Mouse (Mus musculus): ENCODE results near the gene Galntl6. TPM values are rescaled to one million over a fixed set of nuclear protein-coding genes. Genes with fewer than 3 reads are reported as not detected.

Gene Galntl6
- polyA plus RNA-seq, 1 experiment = not detected

GRCm38 (mm10) chr8:57743636-57744035 is 1168.8 kb downstream of the Galntl6 start:
- H3K36me3 ChIP-seq (ENCODE audit: control insufficient read depth) = no peaks in the 10 kb centered on the region
- H3K27me3 ChIP-seq (ENCODE audit: control insufficient read depth) = no peaks in the 10 kb centered on the region
- no peaks in the 10 kb centered on the region for H3K4me1 ChIP-seq (ENCODE audit: control insufficient read depth)
- H3K4me3 ChIP-seq (replicated peaks) = no peak overlapping the region
- no peak for TF ChIP-seq GATA1 (IDR thresholded peaks at IDR 0.05; ENCODE audit: low read length)
- TF ChIP-seq TAL1 (IDR thresholded peaks at IDR 0.05; ENCODE audit: low read length) = no peak
- H3K9me3 ChIP-seq (ENCODE audit: control insufficient read depth, low read length) = no peaks in the 10 kb centered on the region

GRCm38 (mm10) chr8:57741983-57742382 is 1170.5 kb downstream of the Galntl6 start:
- Histone ChIP-seq H3K36me3 (ENCODE audit: control insufficient read depth) (no peaks in the 10 kb centered on the region), H3K4me3 (replicated peaks) (no peak overlapping the region), H3K27me3 (ENCODE audit: control insufficient read depth) (no peaks in the 10 kb centered on the region), H3K4me1 (ENCODE audit: control insufficient read depth) (no peaks in the 10 kb centered on the region), H3K9me3 (ENCODE audit: control insufficient read depth, low read length) (no peaks in the 10 kb centered on the region)
- no peak for TF ChIP-seq GATA1 (IDR thresholded peaks at IDR 0.05; ENCODE audit: low read length)
- no peak for TF ChIP-seq TAL1 (IDR thresholded peaks at IDR 0.05; ENCODE audit: low read length)

GRCm38 (mm10) chr8:57741309-57741708 is 1171.1 kb downstream of the Galntl6 start:
- Histone ChIP-seq H3K4me1 (ENCODE audit: control insufficient read depth) (no peaks in the 10 kb centered on the region), H3K36me3 (ENCODE audit: control insufficient read depth) (no peaks in the 10 kb centered on the region), H3K27me3 (ENCODE audit: control insufficient read depth) (no peaks in the 10 kb centered on the region), H3K9me3 (ENCODE audit: control insufficient read depth, low read length) (no peaks in the 10 kb centered on the region), H3K4me3 (replicated peaks) (no peak overlapping the region)
- no peak for TF ChIP-seq TAL1 (IDR thresholded peaks at IDR 0.05; ENCODE audit: low read length)
- TF ChIP-seq GATA1 (IDR thresholded peaks at IDR 0.05; ENCODE audit: low read length) = no peak

- no peaks in the 10 kb centered on the region for H3K36me3 ChIP-seq (ENCODE audit: control insufficient read depth)
- no peak overlapping the region for H3K4me3 ChIP-seq (replicated peaks)
- TF ChIP-seq TAL1 (IDR thresholded peaks at IDR 0.05; ENCODE audit: low read length) (no peak), GATA1 (IDR thresholded peaks at IDR 0.05; ENCODE audit: low read length) (no peak)
- no peaks in the 10 kb centered on the region for H3K27me3 ChIP-seq (ENCODE audit: control insufficient read depth)
- H3K4me1 ChIP-seq (ENCODE audit: control insufficient read depth) = no peaks in the 10 kb centered on the region
- H3K9me3 ChIP-seq (ENCODE audit: control insufficient read depth, low read length) = no peaks in the 10 kb centered on the region
These were observed 1175.2 kb downstream of the Galntl6 start for GRCm38 (mm10) chr8:57737281-57737680.

GRCm38 (mm10) chr8:57732795-57733194 is 1179.6 kb downstream of the Galntl6 start:
- Histone ChIP-seq H3K9me3 (ENCODE audit: control insufficient read depth, low read length) (no peaks in the 10 kb centered on the region), H3K4me3 (replicated peaks) (no peak overlapping the region), H3K27me3 (ENCODE audit: control insufficient read depth) (no peaks in the 10 kb centered on the region), H3K4me1 (ENCODE audit: control insufficient read depth) (no peaks in the 10 kb centered on the region), H3K36me3 (ENCODE audit: control insufficient read depth) (no peaks in the 10 kb centered on the region)
- TF ChIP-seq TAL1 (IDR thresholded peaks at IDR 0.05; ENCODE audit: low read length) = no peak
- no peak for TF ChIP-seq GATA1 (IDR thresholded peaks at IDR 0.05; ENCODE audit: low read length)

GRCm38 (mm10) chr8:57731666-57732065 is 1180.8 kb downstream of the Galntl6 start:
- H3K4me1 ChIP-seq (ENCODE audit: control insufficient read depth) = no peaks in the 10 kb centered on the region
- no peaks in the 10 kb centered on the region for H3K9me3 ChIP-seq (ENCODE audit: control insufficient read depth, low read length)
- TF ChIP-seq GATA1 (IDR thresholded peaks at IDR 0.05; ENCODE audit: low read length) (no peak), TAL1 (IDR thresholded peaks at IDR 0.05; ENCODE audit: low read length) (no peak)
- no peaks in the 10 kb centered on the region for H3K27me3 ChIP-seq (ENCODE audit: control insufficient read depth)
- no peak overlapping the region for H3K4me3 ChIP-seq (replicated peaks)
- no peaks in the 10 kb centered on the region for H3K36me3 ChIP-seq (ENCODE audit: control insufficient read depth)

GRCm38 (mm10) chr8:57728276-57728675 is 1184.2 kb downstream of the Galntl6 start:
- no peaks in the 10 kb centered on the region for H3K9me3 ChIP-seq (ENCODE audit: control insufficient read depth, low read length)
- TF ChIP-seq TAL1 (IDR thresholded peaks at IDR 0.05; ENCODE audit: low read length) (no peak), GATA1 (IDR thresholded peaks at IDR 0.05; ENCODE audit: low read length) (no peak)
- H3K4me1 ChIP-seq (ENCODE audit: control insufficient read depth) = no peaks in the 10 kb centered on the region

GRCm38 (mm10) chr8:57724843-57725627 is 1187.4 kb downstream of the Galntl6 start:
- Histone ChIP-seq H3K27me3 (ENCODE audit: control insufficient read depth) (no peaks in the 10 kb centered on the region), H3K4me3 (replicated peaks) (no peak overlapping the region), H3K36me3 (ENCODE audit: control insufficient read depth) (no peaks in the 10 kb centered on the region), H3K9me3 (ENCODE audit: control insufficient read depth, low read length) (no peaks in the 10 kb centered on the region), H3K4me1 (ENCODE audit: control insufficient read depth) (no peaks in the 10 kb centered on the region)
- no peak for TF ChIP-seq GATA1 (IDR thresholded peaks at IDR 0.05; ENCODE audit: low read length)
- TF ChIP-seq TAL1 (IDR thresholded peaks at IDR 0.05; ENCODE audit: low read length) = no peak

More at GRCm38 (mm10) chr8:57728276-57728675, 1184.2 kb downstream of the Galntl6 start:
- no peaks in the 10 kb centered on the region for H3K27me3 ChIP-seq (ENCODE audit: control insufficient read depth)
- no peak overlapping the region for H3K4me3 ChIP-seq (replicated peaks)
- H3K36me3 ChIP-seq (ENCODE audit: control insufficient read depth) = no peaks in the 10 kb centered on the region

Other genes with a start within 250 kb of the Galntl6 start
- not detected in 2 replicates for gene BC030500, start 885 bp downstream of the Galntl6 start, polyA plus RNA-seq (2012)